Mouse (Mus musculus): ENCODE measurements around the gene Gal3st1.
"Not testable (repeated sequence)": the region's sequence is repeated elsewhere in the genome, so short reads cannot be mapped to it uniquely, and the experiment has no call there.

Gene Gal3st1

DNA sequence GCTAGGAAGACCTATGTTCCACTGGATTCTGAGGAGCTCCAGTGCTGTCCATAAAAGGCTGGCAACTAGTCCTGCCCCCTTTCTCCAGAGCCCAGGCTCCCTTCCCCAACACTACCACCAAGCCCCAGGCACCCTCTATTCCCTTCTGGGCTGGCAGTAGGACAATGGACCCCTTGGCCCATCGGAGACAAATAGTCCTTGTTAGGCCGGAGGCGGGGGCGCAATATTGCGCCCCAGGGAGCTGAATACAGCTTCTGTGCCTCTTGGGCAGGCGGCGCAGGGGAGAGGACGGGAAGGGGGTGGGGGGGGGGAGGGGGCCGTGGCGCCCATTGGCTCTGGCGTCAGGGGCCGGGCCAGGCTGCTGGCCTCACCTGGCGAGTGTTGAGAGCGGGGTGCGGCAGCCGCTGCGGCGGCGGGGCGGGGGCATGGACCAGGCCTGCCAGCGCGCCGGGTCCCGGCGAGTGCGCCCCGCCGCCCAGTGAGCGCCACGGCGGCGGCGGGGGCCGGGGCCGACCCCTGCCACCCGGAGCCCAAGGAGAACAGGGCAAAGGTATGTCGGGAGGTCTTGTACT, at the start of gene Gal3st1:
Gene Gal3st1 (plus strand): TSS at position 346 of the 572 bp plus-strand sequence.
- no peak for DNase-seq

DNA sequence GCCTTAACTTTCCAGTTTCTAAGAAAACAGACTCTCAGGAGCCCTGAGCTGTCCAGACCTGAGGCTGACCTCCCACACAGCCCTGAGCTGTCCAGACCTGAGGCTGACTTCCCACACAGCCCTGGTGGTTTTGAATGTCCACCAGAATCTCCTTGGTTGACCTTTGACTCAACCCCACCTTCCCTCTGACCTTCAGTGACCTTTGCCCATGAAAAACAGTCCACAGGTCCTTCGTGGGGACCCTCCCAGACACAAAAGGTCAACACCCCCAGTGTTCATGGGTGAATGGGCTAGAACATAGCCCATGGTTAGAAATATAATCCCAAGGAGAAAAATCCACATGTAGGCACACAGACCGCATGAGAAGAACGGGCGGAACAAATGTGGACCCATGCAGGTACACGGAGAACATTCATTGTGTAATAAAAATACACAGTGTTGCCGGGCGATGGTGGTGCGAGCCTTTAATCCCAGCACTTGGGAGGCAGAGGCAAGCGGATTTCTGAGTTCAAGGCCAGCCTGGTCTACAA, 49.6 kb upstream of the Gal3st1 start:
- DNase-seq: no peak

DNA sequence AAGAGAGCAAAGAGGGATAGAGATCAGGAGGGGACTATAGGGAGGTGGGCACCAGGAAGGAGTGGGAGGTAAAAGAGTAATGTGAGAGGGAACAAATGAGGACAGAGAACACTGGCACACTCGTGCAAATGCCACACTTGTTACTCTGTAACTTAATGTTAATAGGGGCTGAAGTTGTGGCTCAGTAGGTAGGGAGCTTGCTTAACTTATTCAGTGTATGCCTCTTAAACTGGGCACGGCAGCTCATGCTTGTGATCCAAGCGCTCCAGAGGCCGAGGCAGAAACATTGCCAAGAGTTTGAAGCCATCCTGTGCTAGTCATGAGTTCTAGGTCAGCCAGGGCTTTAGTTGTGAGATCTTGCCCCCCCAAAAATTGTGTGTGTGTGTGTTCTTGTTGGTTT, 48.3 kb upstream of the Gal3st1 start:
- DNase-seq: no peak

DNA sequence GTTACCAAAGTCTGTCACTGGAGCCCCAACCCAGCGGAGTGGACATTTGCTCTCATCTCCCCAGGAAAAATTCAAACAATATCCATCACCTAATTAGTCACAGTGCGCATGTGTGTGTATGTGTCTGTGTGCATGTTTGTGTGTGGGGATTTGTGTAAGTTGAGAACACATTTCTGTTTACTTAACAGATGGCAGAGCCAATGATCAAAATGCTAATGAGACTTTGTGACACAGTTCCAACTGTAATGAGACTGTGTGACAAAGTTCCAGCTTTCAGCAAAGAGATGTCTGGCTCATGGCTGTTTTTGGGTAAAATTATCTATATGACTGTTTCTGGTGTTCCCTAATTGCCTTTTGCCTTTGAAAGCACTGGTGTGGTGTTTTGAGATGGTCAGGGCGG, 47.1 kb upstream of the Gal3st1 start:
- no peak for DNase-seq

DNA sequence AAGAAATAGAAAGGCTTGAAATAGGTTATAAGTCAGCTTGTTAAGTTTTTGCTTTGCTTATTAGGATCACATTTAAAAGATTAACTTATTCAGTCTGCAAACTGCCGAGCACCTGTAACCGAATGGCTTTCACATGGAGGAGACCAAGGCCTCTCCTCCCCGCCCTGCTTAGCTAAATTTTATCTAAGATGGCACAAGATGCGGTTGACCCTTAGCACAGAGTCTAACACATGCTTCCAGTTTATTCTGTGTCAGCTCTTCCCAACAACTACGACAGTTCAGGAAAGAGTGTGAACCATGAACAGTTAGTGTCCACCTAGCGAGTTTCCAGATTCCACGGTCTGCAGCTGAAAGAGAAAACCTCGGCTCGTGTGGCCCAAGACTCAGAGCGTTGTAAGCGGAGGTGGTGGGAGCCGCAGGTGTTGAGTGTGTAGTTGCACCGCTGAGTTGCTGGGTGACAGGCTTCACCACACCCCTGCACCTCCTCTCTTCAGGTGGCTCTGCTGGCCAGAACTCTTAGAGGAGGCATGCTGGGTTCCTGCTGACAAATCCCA, 46.0 kb upstream of the Gal3st1 start:
- no peak for DNase-seq

DNA sequence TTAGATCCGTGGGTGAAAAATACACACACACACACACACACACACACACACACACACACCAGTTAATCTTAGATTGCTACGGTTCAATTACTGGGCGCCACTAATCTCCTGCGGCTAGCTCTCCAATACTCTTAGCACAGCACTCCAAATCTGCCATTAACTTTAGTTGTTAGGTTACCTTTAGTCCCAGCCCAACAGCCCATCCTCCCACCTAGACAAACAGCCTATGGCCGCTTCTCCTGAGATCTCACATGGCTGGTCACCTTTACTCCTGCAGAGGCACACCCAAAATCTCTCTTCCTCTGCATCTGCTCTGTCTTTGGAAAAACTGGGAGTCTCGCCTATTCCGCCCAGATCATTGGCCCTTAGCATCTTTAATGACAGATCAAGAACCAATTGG, 42.1 kb upstream of the Gal3st1 start:
- DNase-seq: no peak

DNA sequence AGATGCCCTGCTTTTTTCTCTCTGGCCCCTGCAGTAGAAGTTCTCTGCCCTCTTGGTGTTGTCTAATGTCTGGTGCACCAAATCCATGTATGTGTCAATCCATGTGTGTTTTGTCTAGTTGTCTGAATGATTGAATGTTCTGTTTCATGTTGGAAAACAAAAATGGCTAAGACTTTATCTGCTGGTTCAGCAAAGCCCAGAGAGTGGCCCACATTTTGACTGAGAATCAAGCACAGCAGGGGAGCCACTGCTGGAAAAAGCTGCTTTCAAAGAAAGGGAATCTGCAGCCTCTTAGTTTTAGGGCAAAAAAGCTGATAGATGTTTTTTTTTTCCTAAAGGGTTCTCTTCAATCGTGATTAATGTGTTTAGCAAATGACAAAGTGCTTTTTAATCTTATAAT, 37.0 kb upstream of the Gal3st1 start:
- DNase-seq: no peak

DNA sequence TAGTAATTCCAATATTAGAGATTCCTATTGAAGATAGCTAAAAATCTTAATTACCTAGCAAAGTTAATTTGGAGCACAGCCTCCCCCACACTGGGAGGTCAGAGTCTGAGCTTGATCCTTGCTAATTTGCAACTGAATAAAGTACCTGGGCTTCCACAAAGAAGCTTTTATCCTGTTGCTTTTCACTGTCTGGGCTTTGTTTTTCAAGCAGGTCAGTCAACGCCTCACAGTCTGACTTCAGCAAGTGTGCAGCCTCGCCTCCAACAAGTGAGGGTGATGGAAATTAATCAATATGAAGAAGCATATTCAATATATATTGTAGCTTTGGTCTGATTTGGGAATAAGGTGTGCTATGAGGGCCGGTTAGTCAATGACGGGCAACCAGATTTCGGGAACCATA, 28.6 kb upstream of the Gal3st1 start:
- not testable (repeated sequence) for DNase-seq

DNA sequence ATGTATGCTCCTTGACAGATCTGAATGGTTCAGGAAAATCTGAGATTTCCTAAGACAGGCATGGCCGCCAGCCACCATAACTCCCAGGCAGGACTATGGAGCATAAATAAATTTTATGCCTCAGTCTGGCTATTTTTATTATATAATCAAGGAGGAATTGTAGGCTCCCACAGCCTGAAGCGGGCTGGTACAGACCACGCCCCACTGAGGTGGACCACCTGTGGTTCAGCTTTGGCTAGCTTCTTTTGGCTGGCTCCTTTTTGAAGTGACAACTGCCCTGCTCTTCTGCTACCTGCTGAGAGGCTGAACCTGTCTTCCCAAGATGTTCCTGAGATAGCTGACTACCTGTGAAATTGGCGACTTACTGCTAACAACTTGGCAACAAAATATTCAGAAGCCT, 28.1 kb upstream of the Gal3st1 start:
- DNase-seq: not testable (repeated sequence)

DNA sequence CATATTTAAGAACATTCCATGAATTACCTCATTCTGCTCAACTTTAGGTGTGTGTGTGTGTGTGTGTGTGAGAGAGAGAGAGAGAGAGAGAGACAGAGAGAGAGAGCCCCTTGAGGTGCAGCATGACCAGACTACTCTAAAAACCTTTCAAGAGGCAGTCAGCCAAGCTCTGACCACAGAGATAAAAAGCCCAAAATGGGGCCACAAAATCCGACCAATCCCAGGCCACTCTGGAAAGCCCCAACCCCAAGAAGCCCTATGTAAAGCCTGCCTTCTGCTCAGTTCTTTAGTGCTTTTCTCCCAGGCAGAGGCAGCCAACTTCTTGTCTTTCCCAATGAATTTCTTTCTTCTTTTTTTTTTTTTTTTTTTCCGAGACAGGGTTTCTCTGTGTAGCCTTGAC, 22.5 kb upstream of the Gal3st1 start:
- no peak for DNase-seq

DNA sequence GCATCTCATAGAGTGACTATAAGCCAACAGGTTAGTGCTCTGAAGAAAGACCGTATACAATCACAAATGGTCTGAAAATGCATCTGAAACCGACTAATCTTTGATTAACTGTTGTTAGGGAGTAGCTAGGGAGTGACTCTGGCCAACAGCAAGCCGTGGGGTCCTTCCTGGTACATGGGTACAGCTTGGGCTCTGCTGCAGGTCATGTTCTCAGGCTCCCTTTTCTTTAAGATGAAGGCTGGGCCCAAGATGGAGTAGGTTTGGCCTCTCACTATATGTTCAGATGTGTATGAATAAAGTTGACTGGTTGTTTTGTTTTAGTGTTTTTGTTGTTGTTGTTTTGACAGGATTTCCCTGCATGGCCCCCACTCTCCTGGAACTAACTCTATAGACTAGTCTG, 21.7 kb upstream of the Gal3st1 start:
- peak in 1 of 2 experiments; percentile 0 for DNase-seq

DNA sequence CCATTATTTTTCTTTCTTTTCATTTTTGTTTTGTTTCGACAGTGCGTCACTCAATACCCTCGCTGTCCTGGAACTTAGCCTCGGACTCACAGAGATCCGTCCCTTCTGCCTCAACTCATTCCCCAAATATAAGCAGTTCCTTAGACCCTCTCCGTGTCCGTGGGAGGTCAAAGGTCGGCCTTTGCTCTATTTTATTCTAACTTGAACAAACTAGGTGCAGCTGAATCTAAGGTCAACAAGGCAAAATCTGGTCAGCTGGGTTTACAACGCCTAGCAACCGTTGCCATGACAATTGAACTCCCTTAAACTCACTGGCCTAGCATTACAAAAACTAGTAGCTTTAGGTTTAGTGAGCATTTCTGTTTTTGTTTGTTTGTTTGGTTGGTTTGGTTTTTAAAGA, 20.3 kb upstream of the Gal3st1 start:
- no peak for DNase-seq

DNA sequence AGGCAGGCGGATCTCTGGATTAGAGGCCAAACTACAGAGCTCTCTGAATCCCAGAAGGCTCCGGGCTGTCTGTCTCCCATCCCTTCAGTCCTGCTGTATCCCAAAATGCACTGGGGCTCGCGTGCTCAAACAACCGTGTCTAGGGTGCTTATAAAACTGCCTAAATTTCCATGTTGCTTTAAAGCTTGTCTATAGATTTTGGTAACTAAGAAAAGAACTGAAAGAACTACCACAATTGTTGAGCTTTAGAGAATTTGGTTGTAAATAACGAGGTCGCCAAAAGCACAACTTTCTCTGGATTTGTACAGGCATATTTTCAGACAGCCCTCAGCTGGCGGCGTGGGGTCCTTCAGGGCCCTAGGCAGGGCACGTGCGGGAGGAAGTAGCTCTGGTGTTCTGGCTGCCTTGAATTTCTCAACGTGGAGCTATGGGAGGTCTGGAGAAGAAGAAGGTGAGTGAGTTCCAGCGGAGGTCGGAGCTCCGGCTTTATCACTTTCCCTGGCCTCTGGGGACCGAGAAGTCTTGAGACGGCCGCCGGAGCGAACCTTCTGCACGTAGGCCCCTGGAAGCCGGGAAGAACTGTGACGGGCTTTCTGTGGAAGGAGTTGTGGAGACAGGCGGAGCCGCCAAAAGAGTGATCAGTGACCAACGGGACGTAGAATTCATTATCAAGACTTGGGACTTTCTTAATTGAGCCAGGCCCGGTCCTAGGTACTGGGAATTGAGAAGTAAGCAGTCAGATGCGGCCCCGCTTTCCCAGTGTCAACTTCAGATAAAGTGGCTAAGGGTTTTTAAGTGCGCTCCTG, 19.6 kb upstream of the Gal3st1 start, which contains the start of gene Pes1:
Gene Pes1 (plus strand): TSS at position 366 of the 806 bp plus-strand sequence.
- peak; percentile 63 to 70 for DNase-seq

DNA sequence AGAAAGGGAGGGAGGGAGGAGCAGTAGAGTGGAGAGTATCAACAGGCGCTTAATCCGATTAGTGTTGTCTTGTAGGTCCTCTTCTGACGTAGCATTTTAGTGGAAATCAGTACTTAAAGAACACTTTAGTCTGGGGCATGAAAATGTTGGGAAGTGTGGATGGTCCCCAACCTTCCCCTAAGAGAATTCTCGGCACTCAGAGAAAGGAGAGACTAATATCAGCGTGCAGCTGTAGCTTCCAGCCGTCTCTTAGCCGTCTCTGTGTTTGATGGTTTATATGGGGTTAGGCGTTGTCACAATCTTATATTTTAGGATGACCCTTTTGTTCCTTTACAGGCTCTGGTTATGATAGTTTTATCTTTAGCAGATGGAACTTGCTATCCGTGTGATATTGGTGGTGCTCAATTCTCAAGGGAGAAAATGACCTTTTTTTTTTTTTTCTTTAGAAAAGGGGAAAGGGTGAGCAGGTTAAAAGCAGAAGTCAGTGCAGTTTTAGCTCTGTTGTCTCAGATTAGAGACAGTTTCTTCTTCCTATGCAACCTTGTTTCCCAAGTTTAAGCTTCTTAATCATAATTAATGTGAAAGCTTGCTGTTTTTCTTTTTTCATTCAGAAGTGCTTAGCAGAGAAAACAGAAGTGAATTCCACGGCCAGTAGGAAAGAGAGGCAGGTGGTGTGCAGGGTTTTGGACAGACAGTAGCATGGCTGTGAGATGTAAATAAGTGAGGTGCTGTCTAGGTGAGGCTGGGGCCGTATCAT, 18.8 kb upstream of the Gal3st1 start:
- no peak for DNase-seq

DNA sequence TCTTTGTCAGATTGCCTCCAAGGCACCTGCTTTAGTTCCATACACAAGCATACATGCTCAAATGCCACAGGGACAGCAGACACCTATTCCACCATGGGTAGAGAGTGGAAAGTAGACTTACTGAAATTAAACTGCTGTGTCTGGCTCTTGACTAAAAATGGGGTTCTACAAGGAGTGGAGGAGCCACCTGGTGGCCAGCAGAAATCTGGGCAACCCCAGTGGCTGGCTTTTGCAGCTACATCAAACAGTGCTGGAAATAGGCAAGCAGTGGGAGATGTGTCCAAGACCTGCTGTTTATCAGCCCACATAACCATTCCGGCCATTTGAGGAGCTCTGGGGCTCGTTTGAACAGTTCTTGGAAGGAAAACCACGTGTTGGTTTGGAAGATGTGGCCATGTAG, 13.6 kb upstream of the Gal3st1 start:
- no peak for DNase-seq

DNA sequence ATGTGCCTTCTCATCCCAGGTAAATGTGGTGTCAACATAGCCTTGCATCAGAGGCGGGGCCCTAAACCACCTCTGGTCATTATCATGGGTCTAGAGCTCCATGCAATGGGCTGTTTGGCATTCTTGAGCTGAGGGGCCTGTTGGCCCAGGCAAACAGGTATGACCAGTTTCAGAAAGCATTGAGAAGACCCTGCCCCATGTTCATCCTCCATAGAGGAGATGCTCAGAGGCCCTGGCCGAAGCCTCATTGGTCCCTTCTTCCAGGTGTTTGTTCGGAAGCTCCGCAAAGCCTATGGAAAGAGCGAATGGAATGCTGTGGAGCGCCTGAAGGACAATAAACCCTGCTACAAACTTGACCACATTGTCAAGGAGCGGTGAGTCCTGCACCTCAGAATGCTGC, 13.1 kb upstream of the Gal3st1 start:
- peak in 1 of 2 experiments; percentile 0 for DNase-seq

DNA sequence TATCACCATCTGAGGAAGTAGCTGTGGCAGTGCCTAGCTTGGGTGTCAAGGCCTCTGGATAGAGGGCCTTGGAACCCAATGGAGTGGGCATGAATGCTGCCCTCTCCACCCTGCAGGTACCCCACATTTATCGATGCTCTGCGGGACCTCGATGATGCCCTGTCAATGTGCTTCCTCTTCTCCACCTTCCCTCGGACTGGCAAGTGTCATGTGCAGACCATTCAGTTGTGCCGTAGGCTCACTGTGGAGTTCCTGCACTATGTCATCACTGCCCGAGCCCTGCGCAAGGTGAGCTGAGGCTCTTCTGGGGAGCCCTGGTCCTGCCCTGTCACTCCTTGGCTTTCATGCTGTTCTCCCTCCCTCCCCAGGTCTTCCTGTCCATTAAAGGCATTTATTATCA, 10.4 kb upstream of the Gal3st1 start:
- no peak for DNase-seq

DNA sequence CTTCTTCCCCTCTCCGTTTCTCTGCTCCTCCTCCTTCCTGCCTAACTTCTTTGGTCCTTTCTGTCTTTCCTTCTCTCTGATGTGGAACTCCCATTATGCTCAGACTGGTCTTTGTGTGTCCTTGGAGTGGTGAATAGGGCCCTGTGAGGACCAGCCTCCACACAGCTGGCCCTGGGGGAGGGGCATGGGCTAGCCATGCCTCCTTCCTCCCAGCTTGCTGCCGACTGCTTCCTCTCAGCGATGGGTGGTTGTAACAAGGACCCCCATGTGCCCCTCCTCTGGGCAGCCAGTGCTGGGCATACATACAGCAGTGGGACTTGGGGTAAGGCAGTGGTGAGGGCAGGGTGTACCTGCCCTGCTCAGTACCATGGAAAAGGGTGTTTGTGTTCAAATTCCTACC, 9.1 kb upstream of the Gal3st1 start:
- no peak for DNase-seq

DNA sequence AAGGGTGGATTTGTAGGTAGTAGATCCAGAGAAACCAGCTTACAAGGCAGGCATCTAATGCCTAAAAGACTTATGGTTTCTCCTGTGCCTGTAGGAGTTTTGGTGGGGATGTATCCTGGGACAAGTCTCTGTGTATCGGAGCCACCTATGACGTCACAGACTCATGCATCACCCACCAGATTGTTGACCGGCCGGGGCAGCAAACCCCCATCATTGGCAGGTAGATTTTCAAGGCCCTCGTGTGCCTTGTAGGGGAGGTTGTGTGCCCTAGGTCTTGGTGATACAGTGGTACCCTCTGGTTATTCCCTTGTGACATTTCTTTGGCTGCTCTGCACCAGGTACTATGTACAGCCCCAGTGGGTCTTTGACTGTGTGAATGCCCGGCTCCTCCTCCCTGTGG, 6.8 kb upstream of the Gal3st1 start, which contains the start of gene 4930556J24Rik:
Gene 4930556J24Rik (minus strand): TSS at position 101 of the 400 bp plus-strand sequence.
- no peak for DNase-seq

DNA sequence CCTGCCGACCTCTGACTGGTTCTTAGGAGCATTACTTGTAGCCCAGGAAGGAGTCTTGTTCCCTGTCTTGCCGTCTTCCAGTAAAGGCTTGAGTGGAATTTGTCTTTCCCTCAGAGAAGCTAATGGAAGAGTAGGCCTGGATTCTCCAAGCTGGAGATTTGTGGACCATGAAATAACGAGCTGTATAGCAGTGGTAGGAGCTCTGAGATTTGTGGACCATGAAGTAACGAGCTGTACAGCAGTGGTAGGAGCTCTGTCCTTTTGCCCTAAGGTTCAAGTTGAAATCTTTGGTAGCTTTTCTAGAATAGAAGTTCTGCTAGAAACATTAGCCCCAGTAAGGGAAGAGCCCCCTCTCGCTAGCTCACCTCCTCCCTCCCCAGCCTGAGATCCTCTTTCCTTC, 5.0 kb upstream of the Gal3st1 start:
- no peak for DNase-seq

DNA sequence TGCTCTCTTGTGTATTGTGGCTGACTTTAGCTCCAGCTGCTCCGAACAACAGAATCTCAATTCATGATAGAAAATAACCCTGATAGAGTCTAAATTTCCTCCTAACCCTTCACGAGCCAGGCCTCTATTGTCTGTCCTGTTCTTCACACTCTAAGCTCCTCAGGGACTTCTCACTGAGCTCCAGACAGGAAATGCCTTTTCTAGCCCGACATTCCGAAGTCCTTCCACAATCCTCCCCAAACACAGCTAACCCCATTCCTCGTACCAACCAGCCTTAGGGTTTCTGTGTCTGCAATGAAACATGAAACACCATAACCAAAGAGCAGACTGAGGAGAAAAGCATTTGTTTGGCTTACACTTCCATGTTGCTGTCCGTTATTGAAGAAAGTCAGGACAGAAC, 1.9 kb upstream of the Gal3st1 start:
- no peak for DNase-seq

DNA sequence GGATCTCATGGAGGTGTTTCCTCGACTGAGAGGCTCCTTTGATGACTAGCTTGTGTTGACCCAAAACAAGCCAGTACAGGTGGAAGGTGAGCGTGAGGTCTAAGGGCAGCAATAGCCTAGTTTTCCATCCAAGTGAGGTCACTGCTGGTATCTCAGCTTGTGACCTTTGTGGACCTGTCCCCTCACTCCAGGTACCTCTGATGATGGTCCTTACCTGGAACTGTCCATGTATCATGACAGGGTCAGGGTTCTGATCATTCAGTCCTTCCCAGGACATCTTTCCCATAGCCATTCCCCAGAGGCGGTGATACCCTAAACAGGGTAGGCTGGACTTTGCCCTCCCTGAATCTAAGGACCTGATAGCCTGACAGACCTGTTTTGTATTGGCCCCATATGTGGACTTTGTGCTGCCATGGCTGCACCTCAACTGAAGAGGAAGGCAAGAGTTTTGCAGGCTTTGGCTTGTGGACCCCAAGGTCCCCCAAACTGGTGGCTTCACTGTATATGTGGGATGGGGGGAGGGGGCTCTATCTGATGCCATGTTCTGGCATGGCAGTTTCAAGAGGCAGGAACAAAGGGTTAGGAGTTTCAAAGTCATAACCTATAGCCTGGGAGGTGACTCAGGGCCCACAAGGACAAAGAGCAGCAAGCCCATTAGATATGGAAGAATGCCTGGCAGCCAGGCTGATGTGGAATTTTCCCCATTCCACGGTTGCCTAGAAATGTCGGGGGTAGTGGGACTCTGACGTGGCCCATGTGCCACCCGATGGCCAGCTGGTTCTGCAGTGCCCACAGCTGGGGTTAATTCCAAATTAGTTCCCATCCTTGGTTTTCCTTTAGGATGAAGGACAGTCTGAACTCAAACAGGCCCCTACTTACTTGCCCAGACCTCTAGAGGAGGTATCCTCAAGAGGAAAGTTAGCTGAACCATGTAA, 894 bp upstream of the Gal3st1 start:
- DNase-seq: no peak
